Mouse (Mus musculus) neural tube, embryonic 14.5 days (tissue): ENCODE measurements at regions not wholly inside any gene's neighbourhood (a gene's known extent, or its start where the extent isn't known, plus 50 kb on each side); places are given as distances from the start of the nearest gene placed in this dataset.

Experiments used
- ATAC-seq: fragments of 200-750 bp; cut with Nextera tagmentation; 2 replicates; pipeline ENCODE4 v1.8.0; 2017; ENCODE audit warnings: low read depth, mild to moderate bottlenecking, moderate TSS enrichment, moderate library complexity
- H3K27ac ChIP-seq: fragments of 300-500 bp; sonication (generic); 2 replicates; pipeline ENCODE4 v1.5.1; 2014; ENCODE audit warnings: low read depth, mild to moderate bottlenecking, control low read depth, low read length, moderate library complexity, mixed read lengths
- H3K27me3 ChIP-seq: fragments of 300-500 bp; sonication (generic); 2 replicates; pipeline ENCODE4 v1.6.1; 2014; ENCODE audit warnings: low read length; ENCODE audit not compliant: control insufficient read depth, insufficient read depth
- H3K36me3 ChIP-seq: fragments of 300-500 bp; sonication (generic); 2 replicates; pipeline ENCODE4 v1.6.1; 2014; ENCODE audit warnings: low read length, mixed read lengths; ENCODE audit not compliant: control insufficient read depth, insufficient read depth
- H3K4me1 ChIP-seq: fragments of 300-500 bp; sonication (generic); 2 replicates; pipeline ENCODE4 v1.6.1; 2014; ENCODE audit warnings: low read length; ENCODE audit not compliant: control insufficient read depth, insufficient read depth
- H3K4me2 ChIP-seq: fragments of 300-500 bp; sonication (generic); 2 replicates; pipeline ENCODE4 v1.6.1; 2014; ENCODE audit warnings: mild to moderate bottlenecking, low read depth, low read length, control low read depth
- H3K4me3 ChIP-seq: fragments of 300-500 bp; sonication (generic); 2 replicates; pipeline ENCODE4 v1.5.1; 2014; ENCODE audit warnings: low read depth, low read length, control low read depth, mixed read lengths
- H3K9ac ChIP-seq: fragments of 300-500 bp; sonication (generic); replicated peaks from 2 replicates; pipeline ENCODE4 v1.6.1; 2014; ENCODE audit warnings: low read depth, mild to moderate bottlenecking, control low read depth, low read length, mixed read lengths
- H3K9me3 ChIP-seq: fragments of 300-500 bp; sonication (generic); 2 replicates; pipeline ENCODE4 v1.6.1; 2016; ENCODE audit warnings: low read length; ENCODE audit not compliant: control insufficient read depth
- WGBS: fragments of 180-500 bp; shearing (Covaris S2); extraction: QIAGEN DNeasy Blood & Tissue Kit; methylation state at CpG from one replicate; pipeline ENCODE4 v1.1.7; 2014; 5-methylcytosine and 5-hydroxymethylcytosine counted together

GRCm38 (mm10) chr9:51379589-51379988 is 50.9 kb upstream of the 1810046K07Rik start:
- no peak for ATAC-seq
- 71% methylated on average over 6 of the region's 6 CpGs for WGBS
- no peak overlapping the region for H3K27ac ChIP-seq
- H3K4me1 ChIP-seq: no peaks in the 10 kb centered on the region
- H3K9ac ChIP-seq: no peak overlapping the region
- H3K4me2 ChIP-seq: no peak overlapping the region
- H3K9me3 ChIP-seq: no peaks in the 10 kb centered on the region
- no peaks in the 10 kb centered on the region for H3K36me3 ChIP-seq
- H3K27me3 ChIP-seq: no peaks in the 10 kb centered on the region
- H3K4me3 ChIP-seq: no peak overlapping the region

GRCm38 (mm10) chr9:51393921-51394320 is 65.2 kb upstream of the 1810046K07Rik start:
- H3K4me2 ChIP-seq: no peak overlapping the region
- no peak for ATAC-seq
- H3K27ac ChIP-seq: no peak overlapping the region
- no peaks in the 10 kb centered on the region for H3K9me3 ChIP-seq
- H3K9ac ChIP-seq: no peak overlapping the region
- H3K36me3 ChIP-seq: no peaks in the 10 kb centered on the region
- no peaks in the 10 kb centered on the region for H3K27me3 ChIP-seq
- no peaks in the 10 kb centered on the region for H3K4me1 ChIP-seq
- no peak overlapping the region for H3K4me3 ChIP-seq
- WGBS: 90% methylated on average over 2 of the region's 2 CpGs

GRCm38 (mm10) chr9:51394372-51394771 is 65.7 kb upstream of the 1810046K07Rik start:
- Histone ChIP-seq H3K4me2 (no peak overlapping the region), H3K9me3 (no peaks in the 10 kb centered on the region), H3K9ac (no peak overlapping the region), H3K4me1 (no peaks in the 10 kb centered on the region), H3K4me3 (no peak overlapping the region), H3K27ac (no peak overlapping the region), H3K27me3 (no peaks in the 10 kb centered on the region), H3K36me3 (no peaks in the 10 kb centered on the region)
- 44% methylated on average over 9 of the region's 9 CpGs for WGBS
- no peak for ATAC-seq

- Histone ChIP-seq H3K4me3 (no peak overlapping the region), H3K4me2 (no peak overlapping the region), H3K9me3 (no peaks in the 10 kb centered on the region), H3K9ac (no peak overlapping the region), H3K27me3 (no peaks in the 10 kb centered on the region), H3K4me1 (no peaks in the 10 kb centered on the region), H3K36me3 (no peaks in the 10 kb centered on the region), H3K27ac (no peak overlapping the region)
- WGBS: 93% methylated on average over 3 of the region's 3 CpGs
- ATAC-seq: no peak
Measured at GRCm38 (mm10) chr9:51396801-51397200, 68.1 kb upstream of the 1810046K07Rik start.

- Histone ChIP-seq H3K27ac (no peak overlapping the region), H3K9ac (no peak overlapping the region), H3K36me3 (no peaks in the 10 kb centered on the region), H3K4me2 (no peak overlapping the region), H3K4me3 (no peak overlapping the region), H3K4me1 (no peaks in the 10 kb centered on the region), H3K9me3 (no peaks in the 10 kb centered on the region), H3K27me3 (no peaks in the 10 kb centered on the region)
- no peak for ATAC-seq
- WGBS: 3% methylated on average over 1 of the region's 1 CpGs
Measured at GRCm38 (mm10) chr9:51397589-51398220, 69.0 kb upstream of the 1810046K07Rik start.

- WGBS: 84% methylated on average over 4 of the region's 4 CpGs
- H3K27me3 ChIP-seq: no peaks in the 10 kb centered on the region
- no peak for ATAC-seq
- no peaks in the 10 kb centered on the region for H3K36me3 ChIP-seq
- no peak overlapping the region for H3K4me3 ChIP-seq
- H3K4me1 ChIP-seq: no peaks in the 10 kb centered on the region
- H3K27ac ChIP-seq: no peak overlapping the region
- H3K4me2 ChIP-seq: no peak overlapping the region
- H3K9me3 ChIP-seq: no peaks in the 10 kb centered on the region
- no peak overlapping the region for H3K9ac ChIP-seq
Measured at GRCm38 (mm10) chr9:51398886-51399285, 70.2 kb upstream of the 1810046K07Rik start.

- Histone ChIP-seq H3K9me3 (no peaks in the 10 kb centered on the region), H3K4me3 (no peak overlapping the region), H3K27me3 (no peaks in the 10 kb centered on the region), H3K9ac (no peak overlapping the region), H3K27ac (no peak overlapping the region), H3K4me1 (no peaks in the 10 kb centered on the region), H3K4me2 (no peak overlapping the region), H3K36me3 (no peaks in the 10 kb centered on the region)
- ATAC-seq: no peak
- WGBS: 69% methylated on average over 4 of the region's 4 CpGs
Measured at GRCm38 (mm10) chr9:51399356-51399755, 70.6 kb upstream of the 1810046K07Rik start.

- no peak for ATAC-seq
- no peak overlapping the region for H3K27ac ChIP-seq
- no peak overlapping the region for H3K4me3 ChIP-seq
- H3K36me3 ChIP-seq: no peaks in the 10 kb centered on the region
- no peaks in the 10 kb centered on the region for H3K4me1 ChIP-seq
- 90% methylated on average over 3 of the region's 3 CpGs for WGBS
- H3K4me2 ChIP-seq: no peak overlapping the region
- no peaks in the 10 kb centered on the region for H3K9me3 ChIP-seq
- H3K9ac ChIP-seq: no peak overlapping the region
- no peaks in the 10 kb centered on the region for H3K27me3 ChIP-seq
Measured at GRCm38 (mm10) chr9:51401779-51402178, 73.1 kb upstream of the 1810046K07Rik start.

GRCm38 (mm10) chr9:51407978-51408377 is 79.3 kb upstream of the 1810046K07Rik start:
- WGBS: 80% methylated on average over 1 of the region's 1 CpGs
- Histone ChIP-seq H3K36me3 (no peaks in the 10 kb centered on the region), H3K27ac (no peak overlapping the region), H3K4me3 (no peak overlapping the region), H3K27me3 (no peaks in the 10 kb centered on the region), H3K4me1 (no peaks in the 10 kb centered on the region), H3K4me2 (no peak overlapping the region), H3K9ac (no peak overlapping the region), H3K9me3 (no peaks in the 10 kb centered on the region)
- no peak for ATAC-seq
